Mouse (Mus musculus): ENCODE data around the gene Prkar2b.
A peak's percentile ranks its signal among the peaks of the same experiment; 100 is the strongest.

Gene Prkar2b

GRCm38 (mm10) chr12:31967536-31967935, 93.6 kb downstream of the Prkar2b start:
- DNase-seq (ENCODE audit: low spot score): no peak

- no peak for DNase-seq (ENCODE audit: low spot score)
These were observed 94.7 kb downstream of the Prkar2b start for GRCm38 (mm10) chr12:31966405-31966804.

- no peak for DNase-seq (ENCODE audit: low spot score)
These were observed 95.4 kb downstream of the Prkar2b start for GRCm38 (mm10) chr12:31965517-31966212.

- no peak for DNase-seq (ENCODE audit: low spot score)
These were observed 97.0 kb downstream of the Prkar2b start for GRCm38 (mm10) chr12:31964074-31964473.

- DNase-seq (ENCODE audit: low spot score): no peak
These were observed 105.3 kb downstream of the Prkar2b start for GRCm38 (mm10) chr12:31955843-31956242.

GRCm38 (mm10) chr12:31950659-31951031, 110.5 kb downstream of the Prkar2b start:
- peak; percentile 77 for DNase-seq (ENCODE audit: low spot score)

GRCm38 (mm10) chr12:31949759-31950658, 111.1 kb downstream of the Prkar2b start, which contains the start of gene Hbp1:
Gene Hbp1 (minus strand): TSS chr12:31950535.
- DNase-seq (ENCODE audit: low spot score): peak; percentile 99

- peak; percentile 87 for DNase-seq (ENCODE audit: low spot score)
These were observed 111.8 kb downstream of the Prkar2b start for GRCm38 (mm10) chr12:31949193-31949741.

GRCm38 (mm10) chr12:31948101-31949000, 112.7 kb downstream of the Prkar2b start:
- DNase-seq (ENCODE audit: low spot score): no peak

- no peak for DNase-seq (ENCODE audit: low spot score)
These were observed 113.6 kb downstream of the Prkar2b start for GRCm38 (mm10) chr12:31947476-31947875.

GRCm38 (mm10) chr12:31944405-31944804, 116.7 kb downstream of the Prkar2b start:
- no peak for DNase-seq (ENCODE audit: low spot score)

- no peak for DNase-seq (ENCODE audit: low spot score)
These were observed 118.0 kb downstream of the Prkar2b start for GRCm38 (mm10) chr12:31943020-31943654.

- DNase-seq (ENCODE audit: low spot score): no peak
These were observed 122.1 kb downstream of the Prkar2b start for GRCm38 (mm10) chr12:31939026-31939425.

- DNase-seq (ENCODE audit: low spot score): no peak
These were observed 122.6 kb downstream of the Prkar2b start for GRCm38 (mm10) chr12:31938391-31938997.

- no peak for DNase-seq (ENCODE audit: low spot score)
These were observed 123.5 kb downstream of the Prkar2b start for GRCm38 (mm10) chr12:31937613-31938012.

GRCm38 (mm10) chr12:31936657-31937300, 124.3 kb downstream of the Prkar2b start:
- no peak for DNase-seq (ENCODE audit: low spot score)

- DNase-seq (ENCODE audit: low spot score): no peak
These were observed 129.3 kb downstream of the Prkar2b start for GRCm38 (mm10) chr12:31931818-31932217.

- no peak for DNase-seq (ENCODE audit: low spot score)
These were observed 132.6 kb downstream of the Prkar2b start for GRCm38 (mm10) chr12:31928498-31928897.

GRCm38 (mm10) chr12:31926661-31927061, 134.4 kb downstream of the Prkar2b start:
- peak; percentile 39 for DNase-seq (ENCODE audit: low spot score)

GRCm38 (mm10) chr12:31925343-31925742, 135.8 kb downstream of the Prkar2b start:
- no peak for DNase-seq (ENCODE audit: low spot score)
